Comparison of ENCODE assay signal across 8 mouse cellular contexts in the genomic region with DNA sequence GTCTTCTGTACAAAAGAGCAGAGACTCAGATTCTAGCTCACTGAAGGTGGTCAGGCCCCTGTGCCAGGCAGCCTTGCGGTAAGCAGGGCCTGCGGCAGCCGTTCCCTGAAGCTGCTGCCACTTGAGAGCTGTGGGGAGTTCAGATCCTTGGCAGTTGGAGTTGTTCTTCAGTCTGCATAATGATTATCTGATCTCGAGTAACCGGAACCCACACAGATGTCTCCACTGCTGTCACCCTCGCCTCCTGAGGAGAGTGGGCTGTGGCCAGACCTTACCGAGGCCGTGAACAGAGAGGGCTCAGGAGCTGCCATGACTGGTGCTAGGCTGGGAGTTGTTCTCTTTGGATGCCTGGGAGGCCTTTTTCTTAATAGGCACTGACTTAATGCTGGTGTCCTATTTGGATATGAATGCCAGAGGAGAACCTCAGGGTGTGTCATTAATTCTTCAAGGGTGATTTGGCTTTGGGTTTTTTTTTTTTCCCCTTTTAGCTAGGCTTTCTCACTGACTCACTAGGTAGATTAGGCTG. TPM values are rescaled to one million over a fixed set of nuclear protein-coding genes. Genes with fewer than 3 reads are reported as not detected.
DNase-seq lines count a peak whose midpoint lies in the region; ATAC-seq and TF ChIP-seq lines count a peak whose summit lies in the region.

No protein-coding gene starts in this region.

- H3K27ac ChIP-seq in heart, embryonic 14.5 days (replicated peaks in 1 of 2; ENCODE audit: control insufficient read depth in 1 of 2, insufficient read depth in 1 of 2, low read depth in 2 of 2, low read length in 2 of 2): peak overlapping the region in 1 of 2 experiments; percentile 8; a peak in 3 of 4 replicates
- peak overlapping the region; percentile 17; the same call in 1 of the 2 replicates for H3K27ac ChIP-seq in hindbrain, postnatal 0 days

- ATAC-seq in heart, embryonic 14.5 days (ENCODE audit: insufficient number of reproducible peaks, insufficient read depth, low FRiP score, low read depth): no peak
- ATAC-seq in hindbrain, postnatal 0 days: peak; percentile 48
- no peak for ATAC-seq in frontal cortex, adult (ENCODE audit: low TSS enrichment)

- H3K27me3 ChIP-seq in heart, embryonic 14.5 days (ENCODE audit: control insufficient read depth, insufficient read depth, low read length): no peaks in the 10 kb centered on the region
- H3K27me3 ChIP-seq in hindbrain, postnatal 0 days (ENCODE audit: insufficient read depth, low read length): no peaks in the 10 kb centered on the region

- intact Hi-C loops in heart, postnatal 10 days (cut with DNase I): no loop called here
- intact Hi-C loops in gastrocnemius, postnatal 14 days (cut with DNase I; ENCODE audit: low total_unique reads): no loop called here

- no peaks in the 10 kb centered on the region for H3K9me3 ChIP-seq in heart, embryonic 14.5 days (ENCODE audit: control insufficient read depth, low read length)
- no peaks in the 10 kb centered on the region for H3K9me3 ChIP-seq in hindbrain, postnatal 0 days (ENCODE audit: low read length)

- DNase-seq in heart, postnatal 10 days: no peak
- DNase-seq in CD4-positive helper T cell, adult 2 months (ENCODE audit: low read depth, low spot score): peak; percentile 24
- DNase-seq in cerebellum, postnatal 14 days: peak; percentile 55 to 56
- peak; percentile 52 for DNase-seq in hindbrain, postnatal 0 days (ENCODE audit: low spot score)
- no peak for DNase-seq in right cerebral cortex, postnatal 10 days (ENCODE audit: low spot score in 2 of 2)
- DNase-seq in gastrocnemius, postnatal 14 days: no peak

- WGBS in heart, embryonic 14.5 days: 42% methylated on average over 8 of the region's 8 CpGs
- WGBS in hindbrain, postnatal 0 days: 15% methylated on average over 8 of the region's 8 CpGs

- peaks cover 95% of the 10 kb centered on the region for H3K36me3 ChIP-seq in heart, embryonic 14.5 days (ENCODE audit: control insufficient read depth, insufficient read depth, low read length)
- H3K36me3 ChIP-seq in hindbrain, postnatal 0 days (ENCODE audit: insufficient read depth, low read length): peaks cover 33% of the 10 kb centered on the region

- H3K4me1 ChIP-seq in heart, embryonic 14.5 days (ENCODE audit: control insufficient read depth in 2 of 2, insufficient read depth in 2 of 2, low read length in 2 of 2): peaks cover 40 to 66% of the 10 kb centered on the region in 2 experiments
- H3K4me1 ChIP-seq in hindbrain, postnatal 0 days (ENCODE audit: insufficient read depth, low read length): peaks cover 21% of the 10 kb centered on the region

- H3K4me2 ChIP-seq in heart, embryonic 14.5 days (ENCODE audit: low read length): peak overlapping the region; percentile 19
- peak overlapping the region; percentile 14; the same call in 1 of the 2 replicates for H3K4me2 ChIP-seq in hindbrain, postnatal 0 days (ENCODE audit: low read depth, low read length)

- peak overlapping the region; percentile 26 for H3K9ac ChIP-seq in heart, embryonic 14.5 days (ENCODE audit: low read length)
- no peak overlapping the region for H3K9ac ChIP-seq in hindbrain, postnatal 0 days (replicated peaks; ENCODE audit: low read length)

- TF ChIP-seq CTCF in hindbrain, postnatal 0 days (IDR thresholded peaks at IDR 0.05; ENCODE audit: low read depth): no peak

- no peak overlapping the region for H3K4me3 ChIP-seq in heart, embryonic 14.5 days (ENCODE audit: control insufficient read depth in 1 of 2, insufficient read depth in 1 of 2, low read depth in 1 of 2, low read length in 2 of 2)
- H3K4me3 ChIP-seq in hindbrain, postnatal 0 days (ENCODE audit: low read length): no peak overlapping the region

RNA-seq across cellular contexts. Expression of a gene that starts 8.6 kb away (rescaled TPM):
- polyA plus RNA-seq in heart, embryonic 14.5 days (2014; fragmentation: Nextera tagmentation; extraction: Ambion mirVana): 229 and 248 TPM in 2 replicates
- 100 to 1,000 TPM; 171 to 173 TPM for total RNA-seq in heart, postnatal 10 days (2021)
- total RNA-seq in hindbrain, postnatal 0 days (2014; rRNA removed): 205 and 207 TPM in 2 replicates
- polyA plus RNA-seq in hindbrain, postnatal 0 days (2015; fragmentation: Nextera tagmentation; extraction: Ambion mirVana): 177 and 184 TPM in 2 replicates
- total RNA-seq in gastrocnemius, postnatal 14 days (2021): 100 to 1,000 TPM; 110 TPM

RNA-seq across cellular contexts. Expression of a gene that starts 26.1 kb away (rescaled TPM):
- polyA plus RNA-seq in heart, embryonic 14.5 days (2014; fragmentation: Nextera tagmentation; extraction: Ambion mirVana): 0.85 TPM in 1 of 2 replicates, not detected in the other
- under 1 TPM in 1 of 2 experiments, not detected in 1; 0.22 TPM for total RNA-seq in heart, postnatal 10 days (2021)
- total RNA-seq in hindbrain, postnatal 0 days (2014; rRNA removed): 0.04 and 0.16 TPM in 2 replicates
- 0.23 TPM in 1 of 2 replicates, not detected in the other for polyA plus RNA-seq in hindbrain, postnatal 0 days (2015; fragmentation: Nextera tagmentation; extraction: Ambion mirVana)
- not detected for total RNA-seq in gastrocnemius, postnatal 14 days (2021)

RNA-seq across cellular contexts. Expression of a gene that starts 39.9 kb away (rescaled TPM):
- polyA plus RNA-seq in heart, embryonic 14.5 days (2014; fragmentation: Nextera tagmentation; extraction: Ambion mirVana): 1.2 and 1.6 TPM in 2 replicates
- total RNA-seq in heart, postnatal 10 days (2021): 1 to 10 TPM; 2.2 to 2.3 TPM
- 1.7 and 2.2 TPM in 2 replicates for total RNA-seq in hindbrain, postnatal 0 days (2014; rRNA removed)
- 0.94 and 1.1 TPM in 2 replicates for polyA plus RNA-seq in hindbrain, postnatal 0 days (2015; fragmentation: Nextera tagmentation; extraction: Ambion mirVana)
- total RNA-seq in gastrocnemius, postnatal 14 days (2021): 1 to 10 TPM; 1.6 to 2.0 TPM

Comparison
In these comparisons a context has a peak if more than half of its experiments do, and no peak if none do; other contexts are left out.
1. DNase-seq: peak in CD4-positive helper T cell, adult 2 months (single experiment), cerebellum, postnatal 14 days (2 of 2) and hindbrain, postnatal 0 days (single experiment); none in heart, postnatal 10 days (0 of 2), right cerebral cortex, postnatal 10 days (0 of 2) and gastrocnemius, postnatal 14 days (single experiment).